Mouse (Mus musculus) heart, adult 2 months (tissue): Measurements from ENCODE around the gene Cabp7. TPM values are rescaled to one million over a fixed set of nuclear protein-coding genes. Genes with fewer than 3 reads are reported as not detected.
"Not testable (repeated sequence)": the region's sequence is repeated elsewhere in the genome, so short reads cannot be mapped to it uniquely, and the experiment has no call there.

Experiments
- DNase-seq, 2 experiments: peaks; one replicate each; pipeline ENCODE4 v3.0.0; 2021
- H3K27ac ChIP-seq: fragments of 200-600 bp; 2 replicates; pipeline ENCODE4 v1.8.1; 2022
- H3K27me3 ChIP-seq: fragments of 200-500 bp; 2 replicates; pipeline ENCODE4 v1.6.1; 2012; ENCODE audit warnings: mild to moderate bottlenecking, low read length, inconsistent platforms, mixed read lengths; ENCODE audit not compliant: control insufficient read depth, insufficient read depth
- H3K36me3 ChIP-seq: fragments of 200-500 bp; 2 replicates; pipeline ENCODE4 v1.6.1; 2012; ENCODE audit warnings: low read length, inconsistent platforms; ENCODE audit not compliant: control insufficient read depth, insufficient read depth
- H3K4me1 ChIP-seq: fragments of 200-500 bp; 2 replicates; pipeline ENCODE4 v1.6.1; 2011; ENCODE audit warnings: low read length; ENCODE audit not compliant: control insufficient read depth, insufficient read depth
- H3K4me3 ChIP-seq: fragments of 200-600 bp; 2 replicates; pipeline ENCODE4 v1.8.1; 2022
- H3K79me2 ChIP-seq: fragments of 200-500 bp; replicated peaks from 2 replicates; pipeline ENCODE4 v1.6.1; 2012; ENCODE audit warnings: mild to moderate bottlenecking, inconsistent platforms, low read length, moderate library complexity, mixed read lengths; ENCODE audit not compliant: control insufficient read depth, insufficient read depth
- H3K9ac ChIP-seq: fragments of 200-500 bp; 2 replicates; pipeline ENCODE4 v1.6.1; 2012; ENCODE audit warnings: low read depth, mild to moderate bottlenecking, control low read depth, inconsistent platforms, low read length, mixed read lengths
- CTCF ChIP-seq: fragments of 200-600 bp; IDR thresholded peaks from 2 replicates; pipeline ENCODE4 v1.8.1; 2022; ENCODE audit warnings: antibody characterized with exemption, mild to moderate bottlenecking, moderate library complexity
- EP300 ChIP-seq: fragments of 200-500 bp; IDR thresholded peaks from 2 replicates; pipeline ENCODE4 v1.6.1; 2011; ENCODE audit warnings: low read depth, low read length, control low read depth; ENCODE audit not compliant: insufficient read depth
- POLR2A ChIP-seq: fragments of 200-500 bp; IDR thresholded peaks from 2 replicates; pipeline ENCODE4 v1.6.1; 2011; ENCODE audit warnings: mild to moderate bottlenecking, low read depth, low read length, control low read depth; ENCODE audit not compliant: insufficient read depth
- WGBS: fragments of 180-500 bp; shearing (Covaris S2); methylation state at CpG from one replicate; pipeline ENCODE4 v1.1.7; 2018; 5-methylcytosine and 5-hydroxymethylcytosine counted together
- intact Hi-C: fragments of 180-260 bp; cut with DNase I; formaldehyde crosslinking; loops from one replicate; pipeline ENCODE4 v1.15.1; 2025
- polyA plus RNA-seq: library from polyadenylated mRNA; depleted of rRNA; stranded (reverse); fragments of >200 nt; gene quantifications from 2 replicates; pipeline ENCODE4 v1.2.3, GENCODE M21; 2012
- total RNA-seq, 2 experiments: library from RNA; stranded (reverse); gene quantifications; 2 replicates each; pipeline ENCODE4 v1.2.3; 2021

The Cabp7 gene
- total and polyA plus RNA-seq, 3 experiments = not detected

GRCm38 (mm10) chr11:4714727-4715126 lies 31.9 kb downstream of the Cabp7 start:
- Histone ChIP-seq H3K4me1 (peaks cover 4% of the 10 kb centered on the region; the same call in 1 of the 2 replicates), H3K27ac (no peak overlapping the region), H3K27me3 (no peaks in the 10 kb centered on the region), H3K36me3 (no peaks in the 10 kb centered on the region), H3K79me2 (0 out of 2 replicates have a peak, but pooled peaks cover 1% of the 10 kb centered on the region), H3K4me3 (no peak overlapping the region), H3K9ac (no peak overlapping the region)
- 64% methylated on average over 4 of the region's 4 CpGs for WGBS
- intact Hi-C loops = loop anchor here (5.0 kb wide), 1 partner anchor 123 kb away; no protein-coding TSS in a partner anchor
- DNase-seq = no peak
- TF ChIP-seq CTCF (no peak), EP300 (no peak), POLR2A (no peak)

GRCm38 (mm10) chr11:4712822-4713221 lies 33.8 kb downstream of the Cabp7 start:
- no peaks in the 10 kb centered on the region for H3K27me3 ChIP-seq
- H3K36me3 ChIP-seq = no peaks in the 10 kb centered on the region
- H3K79me2 ChIP-seq = 0 out of 2 replicates have a peak, but pooled peaks cover 1% of the 10 kb centered on the region
- no peak for TF ChIP-seq POLR2A
- no peak for TF ChIP-seq CTCF
- no peak for TF ChIP-seq EP300
- intact Hi-C loops = no loop called here
- no peak for DNase-seq
- no peak overlapping the region for H3K9ac ChIP-seq
- no peak overlapping the region for H3K4me3 ChIP-seq
- H3K4me1 ChIP-seq = no peaks in the 10 kb centered on the region; the same call in 1 of the 2 replicates
- no peak overlapping the region for H3K27ac ChIP-seq

- H3K79me2 ChIP-seq, H3K4me1 ChIP-seq, H3K36me3 ChIP-seq, DNase-seq, H3K4me3 ChIP-seq, H3K27me3 ChIP-seq, H3K9ac ChIP-seq, H3K27ac ChIP-seq, intact Hi-C loops: not testable (repeated sequence)
- WGBS = 88% methylated on average over 4 of the region's 4 CpGs
These were observed 36.4 kb downstream of the Cabp7 start for GRCm38 (mm10) chr11:4710188-4710587.

DNA sequence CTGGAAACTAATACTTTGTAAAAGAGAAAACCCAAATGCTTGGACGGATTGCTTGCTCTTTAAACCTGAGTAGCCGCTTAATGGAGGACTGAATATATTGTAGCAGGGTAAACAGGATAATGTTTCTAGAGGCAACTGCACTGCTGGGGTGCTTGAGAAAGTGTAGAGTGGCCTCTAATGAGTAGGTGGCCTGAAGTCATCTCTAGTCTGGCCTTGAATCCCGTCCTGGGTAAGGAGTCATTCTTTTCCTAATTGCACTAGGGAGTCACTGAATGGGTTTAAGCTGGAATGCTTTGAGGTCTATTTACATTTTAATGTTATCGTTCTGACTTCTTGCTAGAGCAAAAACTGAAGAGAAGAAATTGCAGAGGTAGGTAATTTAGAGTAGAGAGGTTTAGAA lies 41.4 kb downstream of the Cabp7 start:
- 12% methylated on average over 4 of the region's 4 CpGs for WGBS
- intact Hi-C loops = loop anchor here (5.0 kb wide), 1 partner anchor 142 kb away; the partner anchor contains the start of gene Nf2
- TF ChIP-seq POLR2A (no peak), CTCF (no peak), EP300 (no peak)

DNA sequence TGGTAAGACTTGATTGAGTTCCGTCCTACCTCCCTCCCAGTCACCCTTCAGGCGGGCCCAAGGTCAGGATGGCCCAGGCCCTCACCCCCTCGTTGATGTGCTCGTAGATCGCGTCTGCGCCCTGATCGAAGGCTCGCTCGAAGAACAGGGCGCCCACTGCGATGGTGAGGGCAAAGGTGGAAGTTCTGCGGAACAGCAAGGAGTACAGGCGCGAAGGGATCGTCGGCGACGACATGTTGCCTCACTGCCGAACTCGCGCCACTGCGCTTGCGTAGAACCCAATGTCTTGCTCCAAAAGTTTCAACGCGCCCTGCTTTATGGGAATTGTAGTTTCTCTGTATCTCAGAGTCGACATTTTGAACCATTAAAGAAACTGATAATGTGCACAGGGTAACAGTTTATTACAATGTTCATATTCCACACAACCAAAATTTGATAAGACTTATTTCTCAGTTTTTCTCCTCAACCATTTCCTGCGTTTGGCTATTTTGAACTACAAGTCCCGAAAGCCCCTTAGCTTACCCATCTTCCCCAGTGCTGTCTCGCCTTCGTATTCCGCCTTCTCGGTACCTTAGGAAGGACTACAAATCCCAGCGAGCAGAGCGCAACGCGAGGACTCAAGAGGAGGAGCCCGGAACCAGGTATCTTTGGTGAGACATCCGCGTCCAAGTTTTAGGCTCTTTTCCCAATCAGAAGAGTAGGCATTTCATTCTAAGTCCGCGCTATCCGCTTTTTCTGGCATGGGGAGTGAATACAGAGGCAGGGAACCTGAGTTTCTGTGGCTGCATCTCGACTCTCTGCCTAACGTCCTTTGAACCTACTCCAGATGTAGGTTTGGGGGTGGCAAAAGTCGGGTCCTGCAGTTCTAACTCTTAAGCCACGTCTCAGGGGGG lies 42.3 kb downstream of the Cabp7 start, which contains the start of the genes Uqcr10 and Zmat5:
Uqcr10 (minus strand) TSS at position 271 of the 893 bp plus-strand sequence.
Zmat5 (plus strand) TSS at position 607 of the 893 bp plus-strand sequence.
- H3K27me3 ChIP-seq = no peaks in the 10 kb centered on the region
- H3K36me3 ChIP-seq = peaks cover 5% of the 10 kb centered on the region
- WGBS = under 1% methylated on average over 47 of the region's 47 CpGs
- no peaks in the 10 kb centered on the region; the same call in 1 of the 2 replicates for H3K79me2 ChIP-seq
- DNase-seq = peak; percentile 92 to 93
- intact Hi-C loops = loop anchor here (5.0 kb wide), 2 partner anchors 112 to 197 kb away; partner anchors contain the start of gene Mtmr3
- H3K4me3 ChIP-seq = peak within 1 kb of the TSS; percentile 86
- peak within 1 kb of the TSS; percentile 96 for H3K27ac ChIP-seq
- peak within 1 kb of the TSS; percentile 87 for H3K9ac ChIP-seq
- peak; percentile 99 for TF ChIP-seq POLR2A
- peak; percentile 51 for TF ChIP-seq EP300
- no peak for TF ChIP-seq CTCF
- H3K4me1 ChIP-seq = no peaks in the 10 kb centered on the region; the same call in 1 of the 2 replicates

More for the DNA sequence above, 41.4 kb downstream of the Cabp7 start:
- Histone ChIP-seq H3K79me2 (no peaks in the 10 kb centered on the region; the same call in 1 of the 2 replicates), H3K9ac (peak overlapping the region; percentile 72), H3K27me3 (no peaks in the 10 kb centered on the region), H3K4me1 (no peaks in the 10 kb centered on the region; the same call in 1 of the 2 replicates), H3K36me3 (peaks cover 5% of the 10 kb centered on the region), H3K4me3 (peak overlapping the region; percentile 86), H3K27ac (peak overlapping the region; percentile 96)
- no peak for DNase-seq

DNA sequence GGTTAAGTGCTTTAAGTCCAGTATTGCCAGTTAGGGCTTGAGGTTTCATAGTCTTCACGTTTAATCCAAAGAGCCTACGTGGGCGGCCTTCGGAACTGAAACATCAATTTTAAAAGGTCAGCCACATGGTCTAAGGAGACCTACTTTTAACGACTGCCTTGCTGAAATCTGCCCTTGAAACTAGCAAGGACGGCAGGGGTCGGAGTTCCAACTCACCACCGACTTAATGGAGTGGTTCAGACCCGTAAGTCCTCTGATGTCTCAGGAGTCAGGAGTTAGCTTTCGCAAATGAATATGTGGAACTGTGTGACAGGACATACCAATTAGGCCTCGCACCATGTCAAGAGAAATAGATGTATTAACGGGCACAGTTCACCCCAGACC lies 42.9 kb downstream of the Cabp7 start:
- peaks cover 5% of the 10 kb centered on the region for H3K36me3 ChIP-seq
- intact Hi-C loops = loop anchor here (5.0 kb wide), 2 partner anchors 111 to 196 kb away; partner anchors contain the start of gene Mtmr3

More for the DNA sequence above, 42.9 kb downstream of the Cabp7 start:
- Histone ChIP-seq H3K27me3 (no peaks in the 10 kb centered on the region), H3K27ac (peak overlapping the region; percentile 96), H3K4me3 (peak overlapping the region; percentile 86), H3K79me2 (no peaks in the 10 kb centered on the region; the same call in 1 of the 2 replicates), H3K9ac (peak overlapping the region; percentile 87), H3K4me1 (no peaks in the 10 kb centered on the region; the same call in 1 of the 2 replicates)
- DNase-seq = no peak
- 3% methylated on average over 12 of the region's 12 CpGs for WGBS
- no peak for TF ChIP-seq EP300
- no peak for TF ChIP-seq CTCF
- no peak for TF ChIP-seq POLR2A
